Mouse (Mus musculus): ENCODE data around the gene Pigyl. TPM values are rescaled to one million over a fixed set of nuclear protein-coding genes. Genes with fewer than 3 reads are reported as not detected.
A peak's percentile ranks its signal among the peaks of the same experiment; 100 is the strongest.

Gene Pigyl
- total RNA-seq (2021): 10 to 100 TPM; 45.4 to 48.3 TPM
- long read RNA-seq, transcript Pigyl-201 (2 exons, 695 nt): major isoform, 29 of 29 reads
- long read RNA-seq, partial matches to known transcripts: 0 of 29 reads
- long read RNA-seq, other reads (novel, unspliced or antisense): 0 of 29 reads

- DNase-seq (ENCODE audit: low spot score in 2 of 2): peak; percentile 97 to 98
These were observed at the start of gene Pigyl for GRCm38 (mm10) chr9:22156497-22157245. Gene Pigyl (plus strand): TSS chr9:22156846.

GRCm38 (mm10) chr9:22108194-22108593 is 48.5 kb upstream of the Pigyl start:
- no peak for DNase-seq (ENCODE audit: low spot score in 2 of 2)

DNA sequence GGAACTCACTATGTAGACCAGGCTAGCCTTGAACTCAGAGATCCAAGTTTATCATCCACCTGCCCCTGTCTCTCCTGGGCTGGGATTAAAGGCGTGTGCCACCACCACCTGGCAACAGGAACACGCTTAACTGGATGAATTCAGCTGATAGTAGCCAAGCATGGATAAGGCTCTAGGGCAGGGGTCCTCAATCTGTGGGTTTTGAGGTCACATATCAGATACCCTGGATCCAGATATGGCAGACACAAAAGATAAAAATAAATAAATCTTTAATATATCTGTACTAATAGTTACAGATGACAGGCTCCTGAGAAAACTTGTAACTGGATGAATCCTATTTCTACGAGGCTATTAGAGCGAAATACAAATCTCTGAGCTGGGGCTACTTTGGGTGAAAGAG is 41.0 kb upstream of the Pigyl start:
- no peak for DNase-seq (ENCODE audit: low spot score in 2 of 2)

DNA sequence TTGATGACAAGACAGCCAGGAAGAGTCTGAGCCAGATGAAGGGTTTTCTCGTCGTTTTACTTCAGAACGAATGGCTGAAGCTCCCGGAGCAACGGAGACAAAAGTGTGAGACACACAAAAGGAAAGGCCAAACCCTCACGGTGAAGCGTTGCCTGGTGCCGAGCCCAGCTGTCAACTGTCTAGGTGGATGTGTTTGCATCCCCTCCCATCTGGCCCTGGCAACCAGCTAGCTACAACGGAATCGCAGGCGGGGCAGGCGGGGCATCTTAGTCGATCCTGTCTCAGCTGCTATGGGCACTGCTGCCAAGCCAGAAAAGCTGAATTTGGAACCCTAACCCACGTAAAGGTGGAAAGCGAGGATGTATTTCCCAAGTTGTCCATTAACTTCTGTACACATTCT is 40.6 kb upstream of the Pigyl start:
- no peak for DNase-seq (ENCODE audit: low spot score in 2 of 2)

- DNase-seq (ENCODE audit: low spot score in 2 of 2): peak; percentile 94 to 97
These were observed 39.8 kb upstream of the Pigyl start, which contains the start of gene Elof1 for GRCm38 (mm10) chr9:22116740-22117426. Gene Elof1 (minus strand): TSS chr9:22117172.

DNA sequence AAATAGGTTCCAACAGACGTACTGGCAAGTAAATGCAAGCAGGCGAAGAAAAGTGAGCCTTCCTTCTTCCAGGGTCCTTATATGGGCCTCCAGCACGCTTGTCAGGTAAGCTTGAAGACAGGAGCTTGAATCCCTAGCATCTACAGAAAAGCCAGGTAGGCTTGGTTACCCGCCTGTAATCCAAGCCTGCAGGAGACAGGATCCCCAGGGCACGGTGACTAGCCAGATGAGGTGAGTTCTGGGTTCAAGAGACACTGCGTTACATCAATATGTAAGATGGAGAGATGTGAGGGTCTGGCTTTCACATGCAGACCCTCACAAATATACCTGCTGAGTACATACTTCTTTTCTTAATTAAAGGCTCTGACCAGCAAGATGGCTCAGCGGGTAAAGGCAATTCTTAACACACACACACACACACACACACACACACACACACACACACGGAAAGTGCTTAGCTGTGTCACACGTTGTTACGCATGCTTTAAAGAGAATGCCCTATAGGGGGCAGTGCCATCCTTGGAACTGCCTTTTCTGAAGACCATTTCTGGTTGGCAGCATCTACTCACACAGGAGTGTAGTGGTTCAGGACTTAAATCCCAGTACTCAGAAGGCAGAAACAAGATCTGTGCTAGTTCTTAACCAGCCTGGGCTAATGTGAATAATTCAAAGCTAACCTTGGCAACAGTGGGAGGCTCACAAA is 38.7 kb upstream of the Pigyl start:
- DNase-seq (ENCODE audit: low spot score in 2 of 2): peak; percentile 19 to 75

DNA sequence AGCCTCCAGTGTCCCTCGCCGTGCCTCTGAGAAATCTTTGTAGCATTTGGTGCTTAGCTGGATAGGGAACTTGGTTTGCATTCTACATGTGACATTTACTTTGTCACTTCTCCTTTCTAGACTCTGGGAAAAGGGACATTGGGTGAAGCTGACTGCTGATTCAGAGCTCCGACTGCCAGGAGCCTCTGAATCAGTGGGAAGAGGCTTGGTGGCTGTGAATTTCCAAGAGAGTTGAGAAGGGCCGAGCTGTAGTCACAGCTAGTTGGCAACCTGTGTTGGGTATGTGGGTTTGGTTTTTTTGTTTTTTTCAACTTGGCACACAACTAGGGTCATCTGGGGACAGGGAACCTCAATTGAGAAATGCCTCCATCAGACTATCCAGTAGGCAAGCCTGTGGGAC is 37.1 kb upstream of the Pigyl start:
- peak; percentile 29 to 37 for DNase-seq (ENCODE audit: low spot score in 2 of 2)

DNA sequence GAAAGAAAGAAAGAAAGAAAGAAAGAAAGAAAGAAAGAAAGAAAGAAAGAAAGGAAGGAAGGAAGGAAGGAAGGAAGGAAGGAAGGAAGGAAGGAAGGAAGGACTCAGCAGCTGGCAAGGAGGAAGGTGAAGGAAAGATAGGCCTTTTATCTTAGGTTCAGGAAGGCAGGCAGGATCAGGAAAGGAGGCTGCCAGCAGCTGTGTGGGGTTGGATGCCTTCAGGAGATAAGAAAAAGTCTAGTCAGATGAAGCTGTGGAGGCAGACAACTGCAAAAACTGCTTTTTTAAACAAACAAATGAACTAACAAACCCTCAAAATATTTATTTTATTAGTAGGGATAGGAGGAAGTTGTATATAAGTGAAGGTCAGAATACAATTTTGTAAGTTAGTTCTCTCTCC is 35.1 kb upstream of the Pigyl start:
- no peak for DNase-seq (ENCODE audit: low spot score in 2 of 2)

GRCm38 (mm10) chr9:22122005-22122404 is 34.6 kb upstream of the Pigyl start:
- DNase-seq (ENCODE audit: low spot score in 2 of 2): no peak

- no peak for DNase-seq (ENCODE audit: low spot score in 2 of 2)
These were observed 33.5 kb upstream of the Pigyl start for GRCm38 (mm10) chr9:22123069-22123609.

DNA sequence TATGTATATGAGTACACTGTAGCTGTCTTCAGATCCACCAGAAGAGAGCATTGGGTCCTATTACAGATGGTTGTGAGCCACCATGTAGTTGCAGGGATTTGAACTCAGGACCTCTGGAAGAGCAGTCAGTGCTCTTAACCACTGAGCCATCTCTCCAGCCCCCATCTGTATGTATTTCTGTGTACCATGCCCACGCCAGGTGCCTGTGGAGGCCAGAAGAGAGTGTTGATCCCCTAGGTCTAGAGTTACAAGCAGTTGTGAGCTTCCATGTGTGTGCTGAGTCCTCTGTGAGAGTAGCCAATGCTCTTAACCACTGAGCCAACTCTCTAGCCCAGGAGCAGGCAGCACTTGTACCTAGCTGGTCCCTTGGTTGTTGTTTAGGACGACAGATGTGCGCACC is 32.5 kb upstream of the Pigyl start:
- no peak for DNase-seq (ENCODE audit: low spot score in 2 of 2)

GRCm38 (mm10) chr9:22125246-22126027 is 31.2 kb upstream of the Pigyl start:
- no peak for DNase-seq (ENCODE audit: low spot score in 2 of 2)

DNA sequence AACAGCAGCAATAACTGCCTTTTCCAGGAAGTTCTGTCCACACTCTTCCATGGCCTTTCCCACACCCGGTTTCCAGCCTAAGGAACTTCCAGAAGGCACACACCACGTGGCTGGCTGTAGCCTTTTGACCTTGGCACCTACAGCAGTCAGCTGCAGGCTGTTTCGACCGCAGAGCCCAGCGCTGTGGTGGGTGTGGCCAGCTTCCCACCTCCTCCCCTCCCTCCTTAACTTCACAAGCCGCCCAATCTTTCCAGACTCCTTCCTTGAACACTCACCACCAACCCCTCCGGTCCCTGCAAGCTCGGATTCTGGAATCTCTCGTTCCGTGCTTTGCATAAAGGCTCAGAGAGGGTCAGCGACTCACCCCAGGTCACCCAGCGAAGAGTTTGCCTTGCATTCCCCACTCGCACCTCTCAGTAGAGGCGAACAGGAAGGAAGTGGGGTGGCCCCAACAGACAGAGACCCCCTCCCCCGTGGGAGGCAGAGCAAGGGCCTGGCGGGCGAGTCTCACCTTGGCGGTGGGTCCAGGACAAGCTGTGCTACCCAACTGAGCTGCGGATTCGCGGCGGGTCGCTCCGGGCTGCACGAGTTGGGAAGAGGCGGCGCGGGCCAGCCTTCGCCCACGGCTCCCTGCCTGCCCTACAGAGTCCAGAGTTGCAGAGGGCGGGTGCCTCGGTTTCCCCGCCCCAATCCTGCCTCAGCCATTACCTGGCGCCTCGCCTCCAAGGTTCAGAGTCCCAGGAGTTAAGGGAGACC is 25.2 kb upstream of the Pigyl start:
- DNase-seq (ENCODE audit: low spot score in 2 of 2): no peak

- no peak for DNase-seq (ENCODE audit: low spot score in 2 of 2)
These were observed 24.4 kb upstream of the Pigyl start for GRCm38 (mm10) chr9:22132220-22132619.

DNA sequence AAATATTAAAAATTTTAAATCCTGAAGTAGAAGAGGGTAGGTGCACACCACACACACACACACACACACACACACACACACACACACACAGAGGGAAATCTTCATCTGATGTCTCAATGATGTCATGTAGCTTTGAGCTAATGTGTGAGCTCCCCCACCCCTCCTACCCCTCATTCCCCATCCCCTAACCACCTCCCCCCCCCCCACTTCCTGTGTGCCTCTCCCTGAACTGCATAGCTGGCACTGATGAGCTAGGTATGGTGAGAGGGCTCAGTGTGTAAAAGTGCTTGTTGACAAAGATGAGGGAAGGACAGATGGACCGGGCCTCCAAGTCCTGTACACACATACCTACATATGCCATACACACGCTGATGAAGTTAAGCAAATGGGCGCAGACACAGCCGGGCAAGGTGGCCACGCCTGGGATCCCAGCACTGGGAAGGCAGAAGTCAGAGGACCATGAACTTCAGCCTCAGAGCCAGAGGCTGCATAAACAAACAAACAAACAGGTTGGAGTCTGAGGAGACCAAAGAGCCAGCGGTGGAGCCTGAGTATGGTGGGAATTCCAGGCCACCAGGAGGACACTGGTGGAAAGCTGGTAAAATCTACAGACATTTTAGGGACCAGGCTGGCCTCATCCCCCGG is 22.3 kb upstream of the Pigyl start:
- no peak for DNase-seq (ENCODE audit: low spot score in 2 of 2)

DNA sequence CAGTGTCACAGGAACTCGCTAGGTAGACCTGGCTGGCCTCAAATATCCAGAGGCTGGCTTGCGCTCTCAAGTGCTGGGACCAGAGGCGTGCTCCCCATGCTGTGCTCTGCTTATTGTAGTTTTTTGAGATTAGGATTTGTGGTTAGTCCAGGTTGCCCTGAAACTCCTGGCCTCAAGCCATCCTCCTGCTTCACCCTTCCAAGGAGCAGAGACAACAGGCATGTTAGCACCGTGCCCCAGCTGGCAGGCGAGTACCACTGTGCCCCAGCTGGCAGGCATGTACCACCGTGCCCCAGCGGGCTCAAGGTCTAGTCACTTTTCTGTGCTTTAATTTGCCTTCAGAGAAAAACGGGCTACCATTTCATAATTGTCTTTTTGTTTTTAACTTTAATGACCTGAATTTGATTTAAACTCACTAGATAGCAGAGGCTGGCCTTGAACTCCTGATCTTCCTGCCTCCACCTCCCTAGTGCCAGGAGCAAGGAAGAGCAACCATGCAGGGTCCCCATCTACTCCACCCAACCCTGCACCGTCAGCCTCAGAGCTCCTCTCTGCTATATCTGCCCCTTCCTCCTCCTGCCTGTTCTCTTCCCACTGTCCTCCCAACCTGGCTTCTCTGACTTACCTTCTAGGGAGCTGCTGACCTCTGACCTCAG is 21.5 kb upstream of the Pigyl start:
- no peak for DNase-seq (ENCODE audit: low spot score in 2 of 2)

DNA sequence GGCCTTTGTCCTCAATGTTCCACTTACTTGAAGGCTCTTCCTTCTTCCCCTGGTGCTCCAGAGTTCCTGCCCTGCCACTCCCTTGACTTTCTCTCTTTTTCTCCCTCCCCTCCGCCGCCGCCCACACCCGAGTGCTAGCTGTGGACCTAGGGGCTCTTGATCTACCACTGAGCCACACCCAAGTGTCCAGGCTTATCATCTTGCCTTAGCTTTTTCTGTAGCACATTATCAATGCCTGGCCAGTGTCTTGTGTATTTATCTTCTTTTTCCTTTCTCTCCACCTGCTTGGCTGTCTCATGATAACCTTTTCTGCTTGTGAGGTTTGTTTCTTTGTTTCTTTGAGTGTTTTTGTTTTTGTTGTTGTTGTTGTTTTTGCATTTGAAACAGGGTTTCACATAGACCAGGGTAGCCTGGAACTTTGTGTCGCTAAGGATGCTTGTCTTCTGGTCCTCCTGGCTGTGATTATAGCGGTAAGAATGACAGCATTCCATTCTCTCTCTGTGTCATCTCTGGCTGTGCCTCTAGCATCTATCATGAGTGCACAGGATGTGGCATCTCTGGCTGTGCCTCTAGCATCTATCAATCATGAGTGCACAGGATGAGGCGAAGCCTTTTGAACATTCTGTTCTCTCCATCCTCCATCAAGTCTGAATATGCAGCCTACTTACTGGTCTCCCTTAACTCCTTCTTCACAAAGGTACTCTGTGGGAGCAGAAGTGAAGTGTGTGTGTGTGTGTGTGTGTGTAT is 20.8 kb upstream of the Pigyl start, which contains the start of gene Acp5:
Acp5 (minus strand) TSS at position 68 of the 747 bp plus-strand sequence.
- DNase-seq (ENCODE audit: low spot score in 2 of 2): no peak
